Mouse (Mus musculus) heart, embryonic 16.5 days (tissue): ENCODE data around the gene Cemip. TPM values are rescaled to one million over a fixed set of nuclear protein-coding genes. Genes with fewer than 3 reads are reported as not detected.

Experiments used
- ATAC-seq: fragments of 200-750 bp; cut with Nextera tagmentation; replicated peaks from 2 replicates; pipeline ENCODE4 v1.8.0; 2017; ENCODE audit warnings: moderate number of reproducible peaks; ENCODE audit not compliant: insufficient read depth, low FRiP score; ENCODE audit errors: extremely low read depth
- H3K27ac ChIP-seq: fragments of 300-500 bp; sonication (generic); 2 replicates; pipeline ENCODE4 v1.5.1; 2014; ENCODE audit warnings: mild to moderate bottlenecking, low read length, control low read depth, moderate library complexity
- H3K27me3 ChIP-seq: fragments of 300-500 bp; sonication (generic); 2 replicates; pipeline ENCODE4 v1.6.1; 2014; ENCODE audit warnings: low read length, mixed read lengths; ENCODE audit not compliant: control insufficient read depth, insufficient read depth
- H3K36me3 ChIP-seq: fragments of 300-500 bp; sonication (generic); 2 replicates; pipeline ENCODE4 v1.6.1; 2014; ENCODE audit not compliant: control insufficient read depth, insufficient read depth
- H3K4me1 ChIP-seq: fragments of 300-500 bp; sonication (generic); 2 replicates; pipeline ENCODE4 v1.6.1; 2014; ENCODE audit warnings: low read length, mixed read lengths; ENCODE audit not compliant: control insufficient read depth, insufficient read depth
- H3K4me2 ChIP-seq: fragments of 300-500 bp; sonication (generic); 2 replicates; pipeline ENCODE4 v1.6.1; 2014; ENCODE audit warnings: low read depth, mild to moderate bottlenecking, control low read depth, low read length
- H3K4me3 ChIP-seq: fragments of 300-500 bp; sonication (generic); 2 replicates; pipeline ENCODE4 v1.5.1; 2014; ENCODE audit warnings: mild to moderate bottlenecking, control low read depth, low read length
- H3K9ac ChIP-seq: fragments of 300-500 bp; sonication (generic); 2 replicates; pipeline ENCODE4 v1.6.1; 2014; ENCODE audit warnings: low read length, control low read depth
- H3K9me3 ChIP-seq: fragments of 300-500 bp; sonication (generic); replicated peaks from 2 replicates; pipeline ENCODE4 v1.6.1; 2016; ENCODE audit warnings: low read length; ENCODE audit not compliant: control insufficient read depth
- WGBS: fragments of 180-500 bp; shearing (Covaris S2); extraction: QIAGEN DNeasy Blood & Tissue Kit; methylation state at CpG from one replicate; pipeline ENCODE4 v1.1.7; 2014; 5-methylcytosine and 5-hydroxymethylcytosine counted together
- polyA plus RNA-seq: library from polyadenylated mRNA; unstranded; fragments of >200 nt; fragmentation: Nextera tagmentation; extraction: Ambion mirVana; gene quantifications from 2 replicates; pipeline ENCODE4 v1.2.1, GENCODE M21; 2015

Cemip gene
- polyA plus RNA-seq, 1 experiment from 2014 or later = 0.32 TPM

DNA sequence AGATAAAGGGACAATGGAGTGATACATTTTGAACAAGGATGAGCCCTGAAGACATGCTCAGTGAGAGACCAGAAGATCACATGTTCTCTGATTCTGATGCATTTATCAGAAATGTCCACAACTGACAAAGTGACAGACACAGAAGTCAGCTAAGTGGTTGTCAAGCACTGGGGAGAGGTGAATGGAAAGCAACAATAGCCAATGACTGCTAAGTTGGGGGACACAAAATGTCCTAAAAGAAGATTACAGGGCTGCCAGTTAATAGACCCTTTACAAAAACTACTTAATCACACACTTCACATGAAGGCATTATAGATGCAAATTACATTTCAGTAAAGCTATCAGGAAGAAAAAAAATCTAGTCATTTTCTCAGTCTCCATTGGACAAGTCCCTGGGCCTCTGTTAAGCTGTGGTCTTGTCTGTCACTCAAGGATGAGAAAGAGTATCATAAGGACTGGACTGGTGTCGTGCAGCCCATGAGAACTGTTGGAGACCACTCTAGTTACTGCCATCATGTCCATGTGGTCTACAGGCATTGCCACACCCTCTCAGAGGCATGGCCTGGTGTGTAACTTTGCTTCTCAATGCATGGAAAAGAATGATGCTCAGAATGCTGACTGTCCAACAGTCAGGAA lies 59.2 kb downstream of the Cemip start:
- Histone ChIP-seq H3K9me3 (no peaks in the 10 kb centered on the region), H3K4me3 (no peak overlapping the region), H3K9ac (no peak overlapping the region), H3K27me3 (no peaks in the 10 kb centered on the region), H3K4me1 (peaks cover 10% of the 10 kb centered on the region), H3K4me2 (no peak overlapping the region), H3K27ac (no peak overlapping the region), H3K36me3 (no peaks in the 10 kb centered on the region)
- ATAC-seq = no peak
- 75% methylated on average over 1 of the region's 1 CpGs for WGBS

- H3K4me2 ChIP-seq = no peak overlapping the region
- H3K36me3 ChIP-seq = no peaks in the 10 kb centered on the region
- no peak overlapping the region for H3K9ac ChIP-seq
- H3K27ac ChIP-seq = no peak overlapping the region
- no peaks in the 10 kb centered on the region for H3K9me3 ChIP-seq
- no peak overlapping the region for H3K4me3 ChIP-seq
- H3K27me3 ChIP-seq = no peaks in the 10 kb centered on the region
- 65% methylated on average over 4 of the region's 4 CpGs for WGBS
- peaks cover 10% of the 10 kb centered on the region for H3K4me1 ChIP-seq
- ATAC-seq = no peak
Measured at GRCm38 (mm10) chr7:84026090-84026489, 60.2 kb downstream of the Cemip start.

DNA sequence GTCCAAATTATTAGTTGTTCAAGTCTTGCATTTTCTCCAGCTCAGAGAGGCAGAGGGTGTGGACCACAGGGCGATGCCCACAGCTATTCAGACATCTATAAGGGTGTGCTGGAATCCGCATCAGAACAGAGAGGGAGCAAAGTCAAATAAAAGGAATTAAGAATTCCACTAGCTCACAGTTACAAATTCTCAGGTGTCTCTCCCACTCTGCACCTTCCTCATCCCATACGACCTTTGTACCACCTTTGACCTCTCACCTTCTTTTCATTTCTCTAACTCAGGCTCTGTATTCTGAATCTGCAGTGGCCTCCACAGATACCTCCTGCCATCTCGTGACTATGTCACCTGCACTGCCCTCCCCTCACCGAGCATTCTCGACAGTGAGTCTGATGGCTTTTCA lies 62.8 kb downstream of the Cemip start:
- WGBS = 72% methylated on average over 6 of the region's 6 CpGs
- Histone ChIP-seq H3K9ac (no peak overlapping the region), H3K27me3 (no peaks in the 10 kb centered on the region), H3K27ac (no peak overlapping the region), H3K36me3 (no peaks in the 10 kb centered on the region), H3K4me1 (peaks cover 12% of the 10 kb centered on the region), H3K4me2 (no peak overlapping the region), H3K9me3 (no peaks in the 10 kb centered on the region), H3K4me3 (no peak overlapping the region)
- no peak for ATAC-seq

DNA sequence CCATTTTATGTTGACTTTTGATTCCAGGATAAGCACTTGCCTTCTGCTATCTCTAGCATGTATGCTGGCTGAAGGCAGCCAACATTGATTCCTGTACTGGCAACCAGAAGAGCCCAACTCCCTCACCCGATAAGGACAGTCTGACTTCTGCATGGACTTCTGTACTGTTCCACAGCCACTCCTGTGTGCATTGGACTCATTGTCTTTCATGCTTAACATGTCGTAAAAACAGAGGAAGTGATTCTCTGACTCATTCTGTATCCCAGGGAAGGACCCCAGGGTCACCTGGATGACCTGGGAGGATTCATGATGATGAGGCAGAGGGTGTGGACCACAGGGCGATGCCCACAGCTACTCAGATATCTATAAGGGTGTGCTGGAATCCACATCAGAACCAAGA lies 63.8 kb downstream of the Cemip start:
- ATAC-seq = no peak
- Histone ChIP-seq H3K36me3 (no peaks in the 10 kb centered on the region), H3K27ac (no peak overlapping the region), H3K9ac (no peak overlapping the region), H3K4me1 (peaks cover 20% of the 10 kb centered on the region), H3K4me2 (no peak overlapping the region), H3K4me3 (no peak overlapping the region), H3K9me3 (no peaks in the 10 kb centered on the region), H3K27me3 (no peaks in the 10 kb centered on the region)
- 62% methylated on average over 3 of the region's 3 CpGs for WGBS

DNA sequence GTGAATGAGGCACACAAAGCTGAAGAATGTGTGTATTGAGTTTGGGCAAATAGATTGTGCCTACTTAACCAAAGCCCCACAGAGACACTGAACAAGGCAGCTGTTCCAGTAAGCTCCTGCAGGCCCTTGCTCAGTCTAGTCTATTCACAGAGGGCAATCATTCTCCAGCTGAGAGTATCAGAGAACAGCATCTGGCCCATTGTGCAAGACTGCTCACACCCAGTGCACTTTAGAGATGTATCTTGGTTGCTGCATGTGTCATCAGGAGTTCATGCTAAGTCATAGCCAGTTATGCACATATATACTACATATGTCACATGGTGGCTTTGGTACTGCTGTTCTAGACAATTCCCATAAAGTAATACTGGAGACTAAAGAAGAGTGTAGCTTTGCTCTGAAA lies 66.9 kb downstream of the Cemip start:
- Histone ChIP-seq H3K27ac (no peak overlapping the region), H3K4me3 (no peak overlapping the region), H3K36me3 (no peaks in the 10 kb centered on the region), H3K4me2 (no peak overlapping the region), H3K4me1 (peaks cover 17% of the 10 kb centered on the region), H3K9me3 (no peaks in the 10 kb centered on the region), H3K9ac (no peak overlapping the region), H3K27me3 (0 out of 2 replicates have a peak, but pooled peaks cover 3% of the 10 kb centered on the region)
- ATAC-seq = no peak

DNA sequence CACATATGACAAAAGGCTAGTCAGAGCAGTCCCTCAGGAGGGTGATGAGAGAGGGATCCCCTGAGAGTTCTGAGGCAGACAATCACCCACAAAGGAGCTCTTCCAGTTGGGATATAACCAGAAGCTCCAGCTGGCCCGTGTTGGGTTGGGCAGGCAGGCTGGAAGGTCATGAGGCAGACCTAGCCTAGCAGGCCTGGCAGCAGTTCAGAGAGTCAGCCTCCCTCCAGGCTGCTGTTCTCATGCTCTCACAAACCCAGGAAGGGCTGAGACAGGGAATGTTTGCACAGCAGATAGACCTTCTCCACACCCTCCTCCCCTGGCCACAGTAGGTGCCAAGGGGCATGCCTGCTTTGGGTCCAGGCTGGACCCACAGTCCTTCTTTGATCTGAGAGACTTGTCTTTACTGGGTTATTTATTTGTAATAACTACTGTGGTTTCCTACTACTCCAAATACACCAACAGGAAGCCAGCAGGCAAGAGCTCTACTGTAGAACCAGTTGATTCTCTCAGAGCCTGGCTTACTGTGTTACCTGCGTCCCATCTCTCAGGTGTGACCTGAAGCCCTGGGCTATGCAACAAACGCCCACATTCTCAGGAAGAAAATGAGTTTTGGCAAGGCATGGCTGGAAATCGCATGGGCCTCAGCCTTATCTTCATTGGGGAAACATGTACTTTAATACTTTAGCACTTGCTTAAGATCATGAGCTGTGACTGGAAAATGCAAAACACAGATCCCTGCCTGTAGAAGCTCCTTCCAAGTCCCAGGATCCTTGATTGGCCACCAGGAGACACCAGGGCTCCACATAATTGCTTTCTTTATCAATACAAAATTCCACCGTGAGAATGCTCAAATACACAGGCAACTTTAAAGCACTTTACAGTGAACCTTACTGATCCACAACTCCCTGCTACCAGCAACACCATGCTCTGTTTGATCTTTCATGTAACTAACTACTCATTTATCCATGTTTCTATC lies 67.7 kb downstream of the Cemip start:
- Histone ChIP-seq H3K4me1 (peaks cover 17% of the 10 kb centered on the region), H3K27ac (no peak overlapping the region), H3K9me3 (no peaks in the 10 kb centered on the region), H3K4me2 (no peak overlapping the region), H3K27me3 (0 out of 2 replicates have a peak, but pooled peaks cover 3% of the 10 kb centered on the region), H3K4me3 (no peak overlapping the region), H3K36me3 (no peaks in the 10 kb centered on the region), H3K9ac (no peak overlapping the region)
- WGBS = 41% methylated on average over 5 of the region's 5 CpGs
- ATAC-seq = peak; percentile 73; the same call in 1 of the 2 replicates

DNA sequence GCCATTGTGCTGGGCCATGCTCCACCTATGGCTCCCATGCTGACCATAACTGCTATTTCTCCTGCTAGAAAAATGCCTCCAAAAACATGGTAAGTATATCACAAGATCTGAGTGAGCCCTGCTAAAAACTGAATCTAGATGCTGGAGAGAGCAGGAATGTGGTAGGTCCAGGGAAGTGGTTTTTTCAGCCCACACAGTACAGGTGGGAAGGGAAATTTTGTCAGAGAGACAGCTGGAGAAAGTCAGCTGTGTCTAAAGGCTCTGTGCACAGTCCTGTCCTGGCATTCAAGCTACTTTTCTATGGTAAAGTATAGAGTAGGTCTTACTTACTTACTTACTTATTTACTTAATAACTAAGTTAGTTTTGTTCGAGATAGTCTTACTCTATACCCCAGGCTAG lies 71.3 kb downstream of the Cemip start:
- Histone ChIP-seq H3K27me3 (0 out of 2 replicates have a peak, but pooled peaks cover 3% of the 10 kb centered on the region), H3K4me1 (peaks cover 15% of the 10 kb centered on the region)
- 68% methylated on average over 1 of the region's 1 CpGs for WGBS

DNA sequence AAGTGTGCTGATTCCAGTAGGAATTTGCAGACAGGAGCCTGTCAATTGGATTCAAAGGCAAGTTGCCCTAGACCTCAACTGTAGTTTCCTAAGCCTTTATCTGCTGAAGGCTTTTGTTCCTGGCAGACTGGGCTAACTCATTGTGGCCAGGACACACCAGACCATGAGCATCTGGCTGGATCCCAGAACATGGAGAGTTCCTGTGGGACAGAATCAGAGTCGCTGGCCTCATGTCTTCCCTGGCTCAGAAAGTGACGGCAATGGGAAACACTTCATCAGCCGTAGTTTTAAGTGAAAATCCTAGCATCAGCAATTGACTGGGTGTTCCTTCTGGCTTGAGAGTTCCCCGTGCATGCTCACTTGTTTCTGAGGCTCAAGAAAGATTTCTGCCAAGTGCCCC lies 72.6 kb downstream of the Cemip start:
- no peaks in the 10 kb centered on the region for H3K36me3 ChIP-seq
- H3K4me3 ChIP-seq = no peak overlapping the region
- 0 out of 2 replicates have a peak, but pooled peaks cover 3% of the 10 kb centered on the region for H3K27me3 ChIP-seq
- no peak overlapping the region for H3K9ac ChIP-seq
- no peaks in the 10 kb centered on the region for H3K9me3 ChIP-seq
- no peak overlapping the region for H3K27ac ChIP-seq
- no peak overlapping the region for H3K4me2 ChIP-seq
- 61% methylated on average over 4 of the region's 4 CpGs for WGBS
- H3K4me1 ChIP-seq = peaks cover 9% of the 10 kb centered on the region; the same call in 1 of the 2 replicates
- no peak for ATAC-seq

More for the DNA sequence above, 71.3 kb downstream of the Cemip start:
- Histone ChIP-seq H3K36me3 (no peaks in the 10 kb centered on the region), H3K4me2 (no peak overlapping the region), H3K27ac (no peak overlapping the region), H3K9me3 (no peaks in the 10 kb centered on the region), H3K9ac (no peak overlapping the region), H3K4me3 (no peak overlapping the region)
- ATAC-seq = no peak

DNA sequence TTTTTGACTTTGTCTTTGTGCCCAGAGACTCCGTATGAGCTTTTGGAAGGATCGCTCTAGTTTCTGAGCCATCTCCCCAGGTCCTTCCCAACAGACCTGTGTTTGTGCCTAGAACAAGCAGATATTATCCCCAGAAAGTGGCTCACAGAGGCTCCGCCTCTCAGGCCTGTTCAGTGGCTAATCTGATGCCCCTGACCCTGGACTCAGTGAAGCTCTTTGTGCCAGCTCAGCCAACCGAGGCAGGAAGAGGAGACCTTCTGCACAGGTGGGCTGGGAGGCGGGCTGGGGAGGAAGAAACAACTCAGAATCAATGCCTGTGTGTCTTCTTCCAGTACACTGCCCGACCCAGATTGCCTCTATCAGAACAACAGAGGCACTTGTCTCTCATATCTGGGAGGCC lies 81.9 kb downstream of the Cemip start:
- no peak for ATAC-seq
- H3K4me1 ChIP-seq = no peaks in the 10 kb centered on the region
- H3K4me2 ChIP-seq = no peak overlapping the region
- 74% methylated on average over 6 of the region's 6 CpGs for WGBS
- H3K9ac ChIP-seq = no peak overlapping the region
- H3K36me3 ChIP-seq = no peaks in the 10 kb centered on the region
- H3K4me3 ChIP-seq = no peak overlapping the region
- H3K27ac ChIP-seq = no peak overlapping the region
- no peaks in the 10 kb centered on the region for H3K9me3 ChIP-seq
- no peaks in the 10 kb centered on the region for H3K27me3 ChIP-seq
